Mouse (Mus musculus) hindbrain, embryonic 10.5 days (tissue): ENCODE data around the gene Sh3glb1. TPM values are rescaled to one million over a fixed set of nuclear protein-coding genes. Genes with fewer than 3 reads are reported as not detected.

Experiments
- DNase-seq: peaks from one replicate; pipeline ENCODE4 v3.0.0-alpha.2; 2017; ENCODE audit warnings: low spot score
- H3K27ac ChIP-seq: fragments of 300-500 bp; sonication (generic); 2 replicates; pipeline ENCODE4 v1.5.1; 2016; ENCODE audit warnings: mild to moderate bottlenecking, moderate library complexity
- H3K27me3 ChIP-seq: fragments of 300-500 bp; sonication (generic); 2 replicates; pipeline ENCODE4 v1.6.1; 2016; ENCODE audit warnings: mild to moderate bottlenecking; ENCODE audit not compliant: poor library complexity, insufficient read depth, severe bottlenecking
- H3K36me3 ChIP-seq: fragments of 300-500 bp; sonication (generic); 2 replicates; pipeline ENCODE4 v1.6.1; 2016; ENCODE audit warnings: mild to moderate bottlenecking, moderate library complexity
- H3K4me1 ChIP-seq: fragments of 300-500 bp; sonication (generic); replicated peaks from 2 replicates; pipeline ENCODE4 v1.6.1; 2016; ENCODE audit warnings: mild to moderate bottlenecking
- H3K4me3 ChIP-seq: fragments of 300-500 bp; sonication (generic); 2 replicates; pipeline ENCODE4 v1.5.1; 2016; ENCODE audit warnings: mild to moderate bottlenecking, moderate library complexity
- H3K9me3 ChIP-seq: fragments of 300-500 bp; sonication (generic); 2 replicates; pipeline ENCODE4 v1.6.1; 2016; ENCODE audit warnings: mild to moderate bottlenecking, moderate library complexity
- WGBS: fragments of 180-500 bp; shearing (Covaris S2); methylation state at CpG from one replicate; pipeline ENCODE4 v1.1.7; 2016; 5-methylcytosine and 5-hydroxymethylcytosine counted together
- polyA plus RNA-seq: library from polyadenylated mRNA; unstranded; fragments of >200 nt; fragmentation: Nextera tagmentation; extraction: Ambion mirVana; gene quantifications from 2 replicates; pipeline ENCODE4 v1.2.1, GENCODE M21; 2016

Gene Sh3glb1
- polyA plus RNA-seq, 1 experiment from 2014 or later = 82.2 TPM

DNA sequence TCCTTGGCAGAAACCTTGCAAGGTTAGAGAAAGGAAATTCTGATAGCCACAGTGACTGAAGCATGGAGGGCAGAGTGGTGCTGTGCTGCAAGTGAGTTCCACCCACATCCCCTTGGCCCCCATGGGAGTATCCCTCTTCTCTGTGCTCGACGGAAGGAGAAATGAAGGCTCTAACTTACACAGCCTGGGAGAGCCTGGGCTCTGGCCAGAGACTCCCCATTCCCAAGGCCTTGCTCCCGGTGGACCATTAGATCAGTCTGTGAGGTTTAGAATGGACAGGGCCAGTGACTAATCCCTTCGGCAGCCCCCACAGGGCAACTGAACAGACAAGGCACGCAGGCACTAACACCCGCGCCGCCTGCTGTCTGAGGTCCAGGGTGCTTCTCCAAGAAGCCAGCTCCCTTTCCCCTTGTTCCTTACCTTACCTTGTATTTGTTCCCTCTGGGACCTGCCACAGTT, 40.4 kb downstream of the Sh3glb1 start:
- H3K27me3 ChIP-seq = no peaks in the 10 kb centered on the region
- no peak for DNase-seq
- H3K4me1 ChIP-seq = 0 out of 2 replicates have a peak, but pooled peaks cover 4% of the 10 kb centered on the region
- no peaks in the 10 kb centered on the region for H3K36me3 ChIP-seq
- 84% methylated on average over 8 of the region's 8 CpGs for WGBS
- H3K4me3 ChIP-seq = no peak overlapping the region
- no peaks in the 10 kb centered on the region for H3K9me3 ChIP-seq
- no peak overlapping the region for H3K27ac ChIP-seq

DNA sequence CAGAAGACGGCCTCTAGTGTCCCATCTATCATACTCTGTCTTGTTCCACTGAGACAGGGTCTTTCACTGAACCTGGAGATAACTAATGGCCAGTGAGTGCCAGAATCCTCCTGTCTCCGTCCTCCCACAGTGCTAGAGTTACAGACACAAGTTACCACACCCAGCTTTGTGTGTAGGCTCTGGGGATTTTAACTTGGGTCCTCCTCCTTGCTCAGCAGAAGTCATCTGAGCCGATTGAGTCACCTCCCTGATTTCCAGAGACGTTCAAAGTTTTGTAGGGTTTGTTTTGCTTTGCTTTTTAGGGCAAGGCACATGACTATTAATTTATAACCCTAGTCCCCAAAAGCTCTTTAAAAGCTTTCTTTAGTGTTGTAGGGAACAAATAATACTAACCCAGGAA, 41.0 kb downstream of the Sh3glb1 start:
- WGBS = 81% methylated on average over 4 of the region's 4 CpGs
- Histone ChIP-seq H3K4me1 (0 out of 2 replicates have a peak, but pooled peaks cover 4% of the 10 kb centered on the region), H3K27me3 (no peaks in the 10 kb centered on the region), H3K27ac (no peak overlapping the region), H3K4me3 (no peak overlapping the region), H3K36me3 (no peaks in the 10 kb centered on the region), H3K9me3 (no peaks in the 10 kb centered on the region)
- DNase-seq = no peak

DNA sequence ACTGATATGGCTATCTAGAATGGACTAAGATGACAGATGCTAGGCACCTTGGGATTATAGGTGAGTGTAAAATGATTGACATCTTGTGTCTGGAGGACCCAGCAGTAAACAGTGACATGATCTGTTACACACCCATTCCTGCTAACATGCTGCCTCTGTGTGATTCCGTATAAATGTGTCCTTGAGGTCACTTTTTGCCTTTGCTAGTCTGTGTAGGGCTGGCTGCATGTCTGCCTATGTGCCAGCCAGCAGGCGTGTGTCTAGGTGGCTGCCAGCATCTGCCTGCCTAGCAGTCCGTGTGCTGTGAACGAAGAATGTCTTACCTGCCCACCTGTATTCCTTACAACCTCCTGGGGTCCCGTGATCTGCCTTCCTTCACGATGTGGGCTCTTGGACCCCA, 42.4 kb downstream of the Sh3glb1 start:
- Histone ChIP-seq H3K27ac (no peak overlapping the region), H3K9me3 (no peaks in the 10 kb centered on the region), H3K27me3 (no peaks in the 10 kb centered on the region), H3K4me3 (no peak overlapping the region), H3K4me1 (0 out of 2 replicates have a peak, but pooled peaks cover 4% of the 10 kb centered on the region), H3K36me3 (no peaks in the 10 kb centered on the region)
- no peak for DNase-seq
- WGBS = 91% methylated on average over 6 of the region's 6 CpGs

DNA sequence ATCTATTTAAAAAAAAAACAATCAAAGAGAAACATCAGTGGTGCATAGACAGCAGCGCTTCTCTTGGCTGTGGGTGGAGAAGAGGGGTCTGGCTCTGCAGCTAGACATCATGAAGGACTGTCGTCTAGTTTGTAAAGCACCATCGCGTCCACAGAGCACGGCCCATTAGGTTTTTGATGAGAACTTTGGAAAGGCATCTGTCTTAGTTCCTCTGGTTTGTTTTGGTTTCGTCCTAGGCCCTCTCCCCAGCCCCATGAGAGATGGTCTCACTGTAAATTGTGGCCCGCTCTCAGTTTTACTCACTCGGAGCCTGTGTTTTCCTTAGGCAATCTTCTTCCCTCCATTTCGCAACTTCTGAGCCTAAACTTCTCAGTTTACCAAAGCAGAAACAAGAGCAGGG, 43.9 kb downstream of the Sh3glb1 start:
- no peaks in the 10 kb centered on the region for H3K36me3 ChIP-seq
- WGBS = 86% methylated on average over 9 of the region's 9 CpGs
- no peaks in the 10 kb centered on the region for H3K27me3 ChIP-seq
- no peaks in the 10 kb centered on the region for H3K9me3 ChIP-seq
- DNase-seq = no peak
- H3K4me3 ChIP-seq = no peak overlapping the region
- H3K4me1 ChIP-seq = 0 out of 2 replicates have a peak, but pooled peaks cover 4% of the 10 kb centered on the region
- H3K27ac ChIP-seq = no peak overlapping the region

DNA sequence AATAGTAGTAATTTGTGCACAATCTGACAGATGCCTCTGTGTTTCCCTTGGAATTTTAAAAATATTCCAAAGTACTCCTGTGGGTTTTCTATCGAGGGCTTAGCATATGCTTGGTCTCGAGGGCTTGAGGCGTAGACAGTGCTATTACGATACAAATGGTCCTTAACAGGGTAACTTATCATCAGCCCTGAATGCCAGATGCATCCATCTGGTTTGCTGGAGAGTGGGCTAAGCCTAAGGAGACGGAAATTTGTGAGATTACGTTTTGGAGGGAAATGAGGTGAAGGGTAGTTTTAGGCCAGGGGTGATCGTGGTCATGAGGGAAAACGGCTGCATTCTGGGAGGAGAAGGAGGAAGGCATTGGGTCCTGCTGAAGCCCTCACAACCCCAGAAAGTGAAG, 48.1 kb downstream of the Sh3glb1 start:
- no peak for DNase-seq
- H3K4me1 ChIP-seq = peaks cover 15% of the 10 kb centered on the region
- H3K27me3 ChIP-seq = no peaks in the 10 kb centered on the region; the same call in 1 of the 2 replicates
- no peak overlapping the region for H3K27ac ChIP-seq
- H3K9me3 ChIP-seq = no peaks in the 10 kb centered on the region
- no peak overlapping the region for H3K4me3 ChIP-seq
- no peaks in the 10 kb centered on the region for H3K36me3 ChIP-seq
- WGBS = 85% methylated on average over 8 of the region's 8 CpGs

DNA sequence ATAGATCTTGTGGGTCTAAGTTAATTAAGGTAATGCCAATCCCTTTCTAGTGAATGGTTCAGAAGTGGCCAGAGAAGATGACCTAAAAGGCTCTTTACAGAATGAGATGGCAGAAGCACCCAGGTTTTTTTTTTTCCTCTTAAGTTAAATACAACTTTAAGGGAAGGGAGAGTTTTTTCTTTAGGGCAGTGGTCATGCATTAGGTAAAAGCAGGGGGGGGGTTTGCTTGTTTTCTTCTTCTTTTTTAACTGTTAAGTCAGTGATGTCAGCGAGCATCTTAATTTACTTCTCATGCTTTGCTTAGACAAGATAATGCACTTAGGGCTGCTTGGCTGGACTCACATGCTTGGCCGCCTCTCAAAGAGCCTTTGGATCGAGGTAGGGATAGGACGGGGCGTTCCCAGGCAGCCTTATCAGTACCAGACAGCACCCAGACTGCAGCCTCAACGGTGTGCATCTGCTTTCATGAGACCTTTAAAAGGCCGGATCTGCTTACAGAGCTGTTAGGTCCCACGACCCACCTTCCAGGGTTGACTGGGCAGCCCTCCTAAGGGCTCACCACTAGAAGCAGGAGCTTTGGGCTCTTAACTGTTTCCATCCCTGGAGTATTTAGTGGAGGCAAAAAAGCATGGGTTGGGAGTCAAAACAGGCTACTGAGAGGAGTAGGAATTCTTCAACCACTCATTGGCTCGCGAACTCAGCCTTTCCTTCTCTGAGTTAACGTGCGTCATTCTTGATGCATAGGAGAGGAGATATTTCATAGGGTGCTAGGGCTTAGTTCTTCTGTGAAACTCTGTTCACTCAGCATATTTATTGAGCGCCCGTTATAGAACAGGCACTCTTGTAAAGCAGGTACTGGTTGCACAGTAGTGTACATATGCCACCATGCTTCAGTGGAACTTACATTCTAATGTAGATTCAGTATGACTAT, 49.9 kb downstream of the Sh3glb1 start:
- Histone ChIP-seq H3K4me3 (no peak overlapping the region), H3K27ac (0 out of 2 replicates have a peak overlapping the region, but pooled peaks have one; percentile 29), H3K36me3 (no peaks in the 10 kb centered on the region), H3K4me1 (peaks cover 18% of the 10 kb centered on the region), H3K9me3 (no peaks in the 10 kb centered on the region), H3K27me3 (no peaks in the 10 kb centered on the region; the same call in 1 of the 2 replicates)
- DNase-seq = no peak
- 58% methylated on average over 14 of the region's 14 CpGs for WGBS

DNA sequence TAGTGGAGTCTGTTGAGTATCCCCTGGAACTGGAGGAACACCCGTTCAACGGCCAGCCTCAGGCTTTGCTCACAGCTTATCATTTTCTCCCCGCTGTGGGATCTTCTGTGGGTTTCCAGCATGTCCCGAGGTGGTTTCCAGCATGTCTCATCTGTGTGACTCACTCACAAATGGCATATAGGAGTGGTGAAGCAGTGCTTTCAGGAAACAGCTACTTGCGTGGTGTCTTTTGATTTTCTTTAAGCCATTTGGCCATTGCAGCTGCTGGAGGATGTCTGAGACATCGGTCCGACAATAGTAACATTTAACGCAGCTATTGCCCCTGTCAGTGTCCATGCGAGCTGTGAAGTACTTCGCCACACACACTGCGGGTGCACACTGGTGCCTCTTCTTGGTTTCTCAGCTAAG, 50.7 kb downstream of the Sh3glb1 start:
- Histone ChIP-seq H3K27me3 (no peaks in the 10 kb centered on the region; the same call in 1 of the 2 replicates), H3K36me3 (no peaks in the 10 kb centered on the region), H3K27ac (peak overlapping the region; percentile 29; the same call in 1 of the 2 replicates), H3K9me3 (no peaks in the 10 kb centered on the region), H3K4me3 (no peak overlapping the region), H3K4me1 (peaks cover 25% of the 10 kb centered on the region)
- WGBS = 78% methylated on average over 11 of the region's 11 CpGs
- DNase-seq = no peak

DNA sequence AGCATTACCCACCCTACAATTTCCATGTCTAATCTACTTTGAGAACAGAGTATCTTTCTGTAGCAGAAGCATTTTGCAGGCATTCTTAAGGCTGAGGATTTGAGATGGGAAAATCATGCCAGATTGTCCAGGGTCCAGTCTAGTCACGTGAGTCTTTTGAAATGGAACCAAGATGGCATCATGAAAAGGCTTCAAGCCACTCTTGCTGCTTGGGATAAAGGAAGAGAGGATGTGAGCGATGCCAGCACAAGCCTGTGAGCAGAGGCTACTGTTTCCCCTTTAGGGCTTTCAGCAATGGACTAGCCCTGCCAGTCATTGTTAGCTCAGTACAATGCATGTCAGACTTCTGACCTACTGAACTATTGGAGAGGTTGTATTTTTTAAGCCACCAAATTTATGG, 51.2 kb downstream of the Sh3glb1 start:
- Histone ChIP-seq H3K36me3 (no peaks in the 10 kb centered on the region), H3K4me3 (no peak overlapping the region), H3K4me1 (peaks cover 25% of the 10 kb centered on the region), H3K9me3 (no peaks in the 10 kb centered on the region), H3K27ac (peak overlapping the region; percentile 29; the same call in 1 of the 2 replicates), H3K27me3 (no peaks in the 10 kb centered on the region; the same call in 1 of the 2 replicates)
- 57% methylated on average over 2 of the region's 2 CpGs for WGBS
- DNase-seq = no peak

DNA sequence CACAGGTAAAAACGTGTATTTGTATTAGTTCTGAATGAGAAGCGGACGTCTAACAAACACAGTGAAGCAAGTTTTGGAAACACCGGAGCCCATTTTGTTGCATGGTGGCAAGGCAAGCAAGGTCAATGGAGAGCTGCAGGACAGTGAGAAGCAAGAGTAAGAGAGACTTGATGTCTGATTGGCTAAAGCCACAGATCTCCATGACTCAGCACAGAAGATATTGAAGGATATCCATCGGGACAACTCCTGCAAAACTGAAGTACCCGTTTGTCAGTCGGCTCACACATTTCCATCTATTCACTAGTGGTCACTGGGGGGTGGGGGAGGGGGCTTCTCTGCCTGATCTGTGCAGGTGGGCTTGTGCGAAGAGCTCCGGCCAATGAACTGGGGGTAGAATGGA, 52.1 kb downstream of the Sh3glb1 start:
- Histone ChIP-seq H3K4me3 (no peak overlapping the region), H3K27me3 (no peaks in the 10 kb centered on the region; the same call in 1 of the 2 replicates), H3K27ac (no peak overlapping the region), H3K9me3 (no peaks in the 10 kb centered on the region), H3K36me3 (no peaks in the 10 kb centered on the region), H3K4me1 (peaks cover 25% of the 10 kb centered on the region)
- DNase-seq = no peak
- 92% methylated on average over 9 of the region's 9 CpGs for WGBS

DNA sequence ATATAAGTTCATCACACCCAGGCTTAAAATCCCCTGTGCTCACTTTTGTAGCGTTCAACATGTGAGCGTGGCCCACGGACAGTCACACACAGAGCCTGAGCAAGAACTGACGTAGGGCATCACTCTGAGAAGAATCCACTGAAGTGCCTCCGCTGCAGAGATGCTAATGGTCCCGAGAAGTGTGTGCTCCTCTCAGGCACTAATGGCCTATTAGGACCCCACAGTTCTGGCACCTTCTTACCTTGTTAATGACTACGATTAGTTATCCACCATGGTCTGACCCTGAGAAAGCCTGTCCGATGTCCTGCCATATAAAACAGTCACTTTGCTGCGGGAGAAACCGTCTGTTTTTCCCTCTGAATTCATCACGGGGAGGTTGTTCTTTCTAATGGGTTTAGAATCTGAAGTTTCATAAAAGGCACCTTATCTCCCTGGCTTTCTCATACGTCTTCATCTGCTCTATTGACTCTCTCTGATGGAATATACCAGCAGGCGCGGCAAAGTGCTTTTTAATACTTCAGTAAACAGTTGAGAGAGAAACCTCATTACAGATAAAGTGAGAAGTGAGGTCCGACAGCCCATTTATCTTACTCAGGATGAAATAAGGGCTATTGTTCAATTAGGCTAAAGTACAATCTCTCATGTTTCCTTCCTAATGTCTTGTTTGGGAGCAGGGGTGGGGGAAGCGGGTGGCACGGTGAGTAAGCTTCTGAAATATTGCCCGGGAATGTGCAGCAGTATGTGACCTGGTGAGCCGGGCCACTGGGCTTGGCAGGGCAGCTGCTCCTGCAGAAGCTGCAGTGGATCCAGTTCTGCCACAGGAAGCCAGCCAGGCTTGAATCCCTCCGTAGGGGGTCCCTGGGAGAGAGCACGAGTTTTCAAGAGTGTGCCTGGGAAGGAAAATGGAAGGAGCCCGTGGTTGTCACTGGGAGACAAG, 55.5 kb downstream of the Sh3glb1 start:
- Histone ChIP-seq H3K9me3 (no peaks in the 10 kb centered on the region), H3K4me1 (peaks cover 19% of the 10 kb centered on the region), H3K36me3 (no peaks in the 10 kb centered on the region), H3K27me3 (no peaks in the 10 kb centered on the region), H3K27ac (no peak overlapping the region), H3K4me3 (no peak overlapping the region)
- peak; percentile 19 for DNase-seq
- 62% methylated on average over 22 of the region's 22 CpGs for WGBS

DNA sequence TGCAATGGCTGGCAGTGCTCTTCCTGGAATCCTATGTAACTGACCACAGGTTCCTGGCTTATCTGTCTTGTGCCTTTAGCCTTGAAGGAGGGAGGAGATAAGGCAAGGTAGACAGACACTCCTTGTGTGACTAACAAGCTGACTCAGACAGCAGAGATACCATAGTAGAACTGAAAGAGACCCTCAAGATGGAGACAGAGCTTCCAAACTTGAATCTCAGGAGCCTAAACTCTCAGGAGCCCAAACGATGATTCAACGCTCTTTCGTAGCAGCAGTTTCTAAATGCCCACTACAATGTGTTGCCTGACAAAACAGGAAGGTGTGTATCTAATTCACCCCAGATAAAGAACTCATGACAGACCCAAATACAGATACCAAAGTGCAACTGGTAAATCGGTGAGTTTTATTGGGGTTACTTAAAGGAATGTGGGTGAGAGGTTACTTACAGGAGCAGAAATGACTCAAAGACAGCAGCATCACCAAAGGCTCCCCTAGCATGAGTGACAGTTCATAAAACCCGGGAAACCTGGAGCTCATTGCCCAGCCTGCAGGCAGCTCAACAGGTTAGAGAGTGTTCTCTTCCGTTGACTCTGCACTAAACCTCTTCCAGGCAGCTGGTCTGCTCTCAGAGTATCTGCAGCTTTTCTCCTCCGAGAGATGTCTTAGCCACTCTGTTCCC, 56.6 kb downstream of the Sh3glb1 start:
- H3K4me1 ChIP-seq = peaks cover 10% of the 10 kb centered on the region
- WGBS = 95% methylated on average over 7 of the region's 7 CpGs
- H3K9me3 ChIP-seq = no peaks in the 10 kb centered on the region
- H3K27ac ChIP-seq = no peak overlapping the region
- no peaks in the 10 kb centered on the region for H3K36me3 ChIP-seq
- no peaks in the 10 kb centered on the region for H3K27me3 ChIP-seq
- no peak for DNase-seq
- H3K4me3 ChIP-seq = no peak overlapping the region

DNA sequence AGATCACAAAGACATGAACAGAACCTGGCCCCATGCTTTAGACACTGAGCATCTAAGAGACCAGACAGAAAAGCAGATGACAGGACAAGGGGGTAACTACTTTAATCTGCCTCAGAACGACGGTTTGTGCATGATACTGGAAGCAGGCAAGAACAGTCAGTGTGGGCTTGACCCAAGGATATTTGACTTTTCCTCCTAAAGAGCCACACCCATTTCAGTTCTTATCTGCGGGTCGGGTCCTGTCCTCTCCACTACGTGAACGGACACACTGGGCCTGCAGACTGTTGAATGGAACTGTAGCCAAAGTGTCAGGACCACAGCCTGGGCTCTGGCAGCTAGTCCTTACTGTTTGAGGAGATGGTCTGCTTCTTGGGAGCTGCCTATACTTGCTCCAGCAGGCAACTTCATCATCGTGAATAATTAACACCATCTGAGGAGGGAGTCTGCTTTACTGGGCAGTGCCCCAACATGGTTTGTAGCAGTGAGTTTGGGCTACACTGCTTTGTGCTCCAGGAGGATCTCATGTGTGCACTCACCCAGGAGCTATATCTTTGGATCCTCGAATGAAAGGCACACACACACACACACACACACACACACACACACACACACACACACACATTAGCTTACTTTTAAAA, 57.8 kb downstream of the Sh3glb1 start:
- Histone ChIP-seq H3K9me3 (no peaks in the 10 kb centered on the region), H3K4me3 (no peak overlapping the region), H3K36me3 (no peaks in the 10 kb centered on the region), H3K4me1 (peaks cover 10% of the 10 kb centered on the region), H3K27ac (no peak overlapping the region), H3K27me3 (no peaks in the 10 kb centered on the region)
- 85% methylated on average over 8 of the region's 8 CpGs for WGBS
- no peak for DNase-seq
